Mouse (Mus musculus): ENCODE data around the gene Gm17651.
A peak's percentile ranks its signal among the peaks of the same experiment; 100 is the strongest.

Gm17651 gene

DNA sequence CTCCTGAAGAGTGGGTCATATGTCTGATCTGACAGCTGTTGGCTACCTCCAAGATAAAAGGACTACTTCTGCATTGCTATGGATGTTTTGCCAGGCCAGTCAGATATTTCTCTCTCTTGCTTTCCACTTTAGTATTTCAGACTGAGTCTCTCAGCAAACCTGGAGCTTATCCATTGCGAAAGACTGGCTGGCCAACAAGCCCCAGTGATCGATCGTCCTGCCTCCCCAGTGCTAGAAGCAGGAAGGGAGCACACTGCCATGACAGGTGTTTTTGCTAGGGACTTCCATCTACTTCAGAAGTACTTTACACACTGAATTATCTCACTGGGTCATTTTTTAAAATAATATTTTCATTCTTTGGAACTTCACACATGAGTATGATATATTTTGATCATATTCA lies 3.9 kb upstream of the Gm17651 start:
- no peak for DNase-seq

GRCm38 (mm10) chr3:97676126-97676525 lies 1.6 kb upstream of the Gm17651 start:
- DNase-seq, result no peak

DNA sequence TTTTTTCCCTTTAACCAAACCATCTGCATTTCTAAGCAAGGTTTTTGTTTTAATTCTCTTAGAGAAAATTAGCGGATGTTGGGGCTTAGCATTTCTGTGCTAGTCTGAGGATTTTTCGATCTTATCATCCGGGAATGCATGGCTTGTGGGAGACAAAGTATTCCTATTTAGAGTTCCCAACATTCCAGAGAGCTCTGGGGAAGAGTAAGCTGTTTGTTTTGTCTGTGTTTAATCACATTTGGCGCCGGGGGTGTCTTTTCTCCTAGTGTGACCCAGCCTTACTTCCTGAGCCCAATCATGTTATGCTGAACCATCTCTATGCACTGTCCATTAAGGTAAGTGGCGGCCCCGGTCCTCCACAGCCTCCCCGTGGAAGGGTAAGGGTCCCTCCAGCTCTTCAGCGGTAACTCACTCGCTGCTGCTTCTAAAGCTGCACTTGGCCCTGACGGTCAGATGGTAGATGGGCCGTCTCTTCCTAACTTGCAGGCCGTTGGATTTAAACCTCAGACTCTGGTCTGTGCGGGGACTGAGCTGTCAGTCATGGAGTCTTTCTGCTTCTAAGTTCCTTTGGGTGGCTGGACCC lies 7.3 kb downstream of the Gm17651 start:
- no peak for DNase-seq

- no peak for DNase-seq
Measured at GRCm38 (mm10) chr3:97666154-97666553, 8.3 kb downstream of the Gm17651 start.

DNA sequence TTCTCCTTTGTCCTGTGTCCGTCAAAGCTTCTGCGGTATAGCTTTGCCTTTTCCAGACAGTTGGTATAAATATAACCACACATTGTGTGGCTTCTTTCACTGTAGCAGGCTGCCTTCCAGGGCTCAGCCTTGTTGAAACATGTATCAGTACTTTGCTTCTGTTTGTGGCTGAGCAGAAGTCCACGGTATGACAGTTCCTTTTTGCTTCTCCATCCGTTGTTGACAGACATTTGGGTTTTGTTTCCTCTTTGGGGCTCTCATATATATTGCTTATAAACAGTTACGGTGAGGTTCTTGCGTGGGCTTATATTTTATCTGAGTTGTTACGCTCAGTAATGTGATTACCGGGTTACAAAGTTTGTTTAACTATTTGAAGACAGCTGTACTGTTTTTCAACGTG lies 9.0 kb downstream of the Gm17651 start:
- no peak for DNase-seq

DNA sequence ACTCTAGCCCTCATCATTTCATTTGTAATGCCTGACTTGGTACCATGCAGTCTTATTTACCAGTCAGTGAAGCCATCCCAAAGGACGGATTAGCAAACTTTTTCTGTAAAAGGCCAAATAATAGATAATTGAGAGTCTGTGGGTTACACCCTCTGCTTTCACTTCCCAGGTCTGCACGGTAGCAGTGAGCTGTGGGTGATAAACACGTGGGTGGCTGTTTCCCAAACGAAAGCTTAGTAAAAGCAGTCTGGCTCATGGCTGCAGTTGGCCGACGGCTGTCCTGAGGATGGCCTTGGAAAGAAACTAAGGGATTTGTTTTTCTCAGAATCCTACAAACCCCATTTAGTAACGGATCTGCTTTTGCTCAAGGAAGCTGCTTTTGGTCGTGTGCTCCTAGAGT lies 13.3 kb downstream of the Gm17651 start:
- DNase-seq, result no peak

DNA sequence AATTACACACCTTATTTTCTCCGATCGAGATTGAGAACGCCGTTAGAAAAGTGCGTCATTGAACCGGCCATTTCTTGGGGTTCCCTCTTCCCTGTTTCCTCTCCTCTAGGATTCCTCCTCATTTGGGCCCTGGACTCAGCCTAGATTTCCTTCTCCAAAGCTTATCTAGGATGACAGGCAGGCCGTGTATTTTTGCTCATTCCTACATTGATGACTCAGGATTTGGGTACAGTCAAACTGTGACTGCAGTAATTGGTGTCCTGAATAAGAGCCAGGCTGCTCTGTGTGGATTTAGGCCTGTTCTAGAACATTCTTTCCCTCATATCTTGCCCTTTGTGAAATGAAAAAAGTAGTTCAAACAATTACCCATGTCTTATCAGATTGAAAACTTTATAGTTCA lies 14.7 kb downstream of the Gm17651 start:
- no peak for DNase-seq

DNA sequence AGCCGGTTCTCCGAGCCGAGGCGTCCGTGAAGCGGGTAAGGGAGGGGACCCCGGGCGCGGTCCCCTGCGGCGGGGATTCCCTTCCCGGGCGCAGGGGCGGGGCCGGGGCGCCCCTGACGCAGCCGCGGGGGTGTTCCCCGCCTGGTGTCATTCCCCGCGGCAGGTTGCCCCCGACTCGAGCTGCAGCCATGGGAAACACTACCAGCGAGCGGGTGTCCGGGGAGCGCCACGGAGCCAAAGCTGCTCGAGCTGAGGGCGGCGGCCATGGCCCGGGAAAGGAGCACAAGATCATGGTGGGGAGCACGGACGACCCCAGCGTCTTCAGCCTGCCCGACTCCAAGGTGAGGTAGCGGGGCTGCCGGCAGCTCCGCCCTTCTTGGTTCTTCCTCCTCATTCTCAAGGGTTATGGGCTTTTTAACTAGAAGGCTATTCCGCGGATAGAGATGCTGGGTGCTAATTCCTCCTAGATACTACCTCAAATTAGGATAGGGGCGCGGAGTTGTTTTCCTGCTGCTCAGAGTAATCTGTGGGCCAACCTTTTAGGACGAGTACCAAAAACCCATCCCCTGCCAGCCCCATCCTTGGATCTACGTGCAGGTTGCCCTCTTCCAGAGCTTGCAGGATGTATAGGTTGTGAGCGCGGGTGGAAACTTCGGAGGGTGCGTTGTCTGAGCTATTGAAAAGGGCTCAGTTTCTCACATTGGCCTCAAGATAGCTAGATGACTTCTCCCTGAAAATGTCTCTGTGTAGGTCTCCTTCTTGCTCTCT lies 15.9 kb downstream of the Gm17651 start:
- DNase-seq, result peak; percentile 12

GRCm38 (mm10) chr3:97657655-97658411 lies 16.7 kb downstream of the Gm17651 start, which contains the start of gene Prkab2:
Gene Prkab2, plus strand, starts transcription at chr3:97658193.
- DNase-seq, result peak; percentile 99

- peak; percentile 38 for DNase-seq
Measured at GRCm38 (mm10) chr3:97654901-97655300, 19.6 kb downstream of the Gm17651 start.

- no peak for DNase-seq
Measured at GRCm38 (mm10) chr3:97653781-97654180, 20.7 kb downstream of the Gm17651 start.

DNA sequence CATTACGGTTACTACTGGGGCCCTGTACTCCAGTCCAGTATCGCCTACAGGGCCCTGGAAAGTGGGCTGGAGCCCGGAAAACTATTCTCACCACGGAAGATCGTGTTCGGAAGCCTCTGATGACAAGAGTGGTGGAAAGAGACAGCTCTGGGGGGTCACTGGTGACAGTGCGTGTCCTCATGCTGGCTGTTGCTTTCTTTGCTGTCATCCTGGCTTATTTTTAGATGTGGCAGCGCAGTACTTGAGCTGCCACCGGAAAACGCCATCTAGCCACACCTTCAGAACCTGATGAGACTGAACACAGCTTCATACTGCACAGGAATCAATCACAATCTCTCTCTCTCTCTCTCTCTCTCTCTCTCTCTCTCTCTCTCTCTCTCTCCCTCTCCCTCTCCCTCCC lies 22.9 kb downstream of the Gm17651 start:
- no peak for DNase-seq

GRCm38 (mm10) chr3:97649469-97649868 lies 25.0 kb downstream of the Gm17651 start:
- no peak for DNase-seq

DNA sequence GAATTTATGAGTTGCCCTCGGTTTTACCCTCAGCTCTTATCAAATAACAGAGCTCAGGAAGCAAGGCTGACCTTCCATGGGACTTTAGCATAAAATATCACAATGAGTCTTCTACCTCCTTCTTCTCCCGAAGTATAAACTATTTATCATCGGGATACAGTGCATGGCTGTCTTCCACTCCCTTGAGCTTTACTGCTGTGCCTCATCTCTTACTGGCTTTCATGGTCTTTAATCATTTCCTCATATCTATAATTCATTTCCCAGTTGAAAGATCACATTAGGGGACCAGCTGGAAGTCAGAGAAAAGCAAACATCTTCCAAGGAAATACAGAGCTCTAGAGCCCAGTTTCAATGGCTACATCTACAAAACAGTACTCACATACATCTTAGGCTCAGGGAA lies 25.5 kb downstream of the Gm17651 start:
- no peak for DNase-seq

GRCm38 (mm10) chr3:97648518-97648917 lies 26.0 kb downstream of the Gm17651 start:
- no peak for DNase-seq

GRCm38 (mm10) chr3:97642001-97642400 lies 32.5 kb downstream of the Gm17651 start:
- no peak for DNase-seq

GRCm38 (mm10) chr3:97641396-97641795 lies 33.1 kb downstream of the Gm17651 start:
- DNase-seq, result no peak

DNA sequence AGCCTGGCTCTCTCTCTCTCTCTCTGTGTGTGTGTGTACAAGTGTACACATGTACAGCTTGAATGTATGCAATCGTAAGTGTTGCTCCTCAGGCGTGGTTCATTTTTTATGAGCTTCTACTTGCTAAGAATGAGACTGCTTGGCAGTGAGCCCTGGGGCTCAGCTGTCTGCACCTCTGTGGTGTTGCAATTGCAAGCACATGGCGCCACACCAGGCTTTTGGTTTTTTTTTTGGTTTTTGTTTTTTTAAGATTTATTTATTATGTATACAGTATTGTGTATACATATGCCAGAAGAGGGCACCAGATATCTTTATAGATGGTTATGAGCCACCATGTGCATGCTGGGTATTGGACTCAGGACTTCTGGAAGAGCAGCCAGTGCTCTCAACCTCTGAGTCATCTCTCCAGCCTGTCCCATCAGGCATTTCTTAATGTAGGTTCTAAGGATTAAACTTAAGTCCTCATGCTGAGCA lies 40.2 kb downstream of the Gm17651 start:
- DNase-seq, result peak; percentile 50

DNA sequence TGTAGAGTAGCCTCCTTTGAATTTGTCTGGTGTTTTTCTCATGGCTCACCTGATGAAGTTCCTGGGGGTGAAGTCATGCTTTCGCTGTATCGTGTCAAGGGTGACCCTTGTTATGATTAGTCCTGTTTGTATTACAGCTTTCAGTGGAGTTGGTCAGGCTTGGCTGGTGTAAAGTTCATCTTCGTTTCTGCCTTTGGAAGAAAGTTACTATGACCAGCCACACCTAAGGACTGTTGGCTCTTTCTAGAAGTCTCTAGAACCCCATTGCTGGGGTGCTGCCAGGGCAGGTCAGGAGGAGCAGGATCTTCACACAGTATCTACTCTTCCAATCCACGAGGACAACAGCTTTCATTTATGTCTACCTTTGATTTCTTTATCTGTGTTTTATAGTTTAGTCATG lies 41.0 kb downstream of the Gm17651 start:
- no peak for DNase-seq

DNA sequence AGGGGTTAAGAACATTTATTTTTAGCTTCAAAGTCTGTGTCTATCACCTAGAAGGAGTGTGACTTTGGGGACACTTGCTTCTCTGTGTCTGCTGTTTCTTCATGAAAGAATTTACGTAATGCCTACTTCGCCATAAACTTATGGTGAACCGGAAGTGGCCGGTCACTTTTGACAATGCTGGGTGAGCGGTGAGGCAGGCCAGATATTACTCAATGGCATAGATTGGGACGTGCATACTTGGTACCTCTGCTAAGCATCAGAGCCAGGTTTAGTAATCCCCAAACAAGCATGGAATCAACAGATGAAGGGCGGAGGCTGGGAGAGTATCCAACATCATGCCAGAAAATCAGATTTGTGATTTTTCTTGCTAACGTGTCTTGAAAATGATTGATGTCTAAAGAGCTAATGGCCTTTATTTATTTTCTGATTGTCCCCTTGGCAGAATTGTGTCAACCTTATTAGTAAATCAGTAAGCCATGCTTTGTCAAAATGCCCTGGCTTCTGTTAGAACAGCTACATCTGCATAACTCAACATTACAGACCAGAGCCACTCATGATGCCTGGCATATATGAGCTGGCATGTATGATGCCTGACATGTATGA lies 43.1 kb downstream of the Gm17651 start:
- no peak for DNase-seq

GRCm38 (mm10) chr3:97630746-97631145 lies 43.7 kb downstream of the Gm17651 start:
- no peak for DNase-seq

- DNase-seq, result no peak
Measured at GRCm38 (mm10) chr3:97629941-97630340, 44.6 kb downstream of the Gm17651 start.

DNA sequence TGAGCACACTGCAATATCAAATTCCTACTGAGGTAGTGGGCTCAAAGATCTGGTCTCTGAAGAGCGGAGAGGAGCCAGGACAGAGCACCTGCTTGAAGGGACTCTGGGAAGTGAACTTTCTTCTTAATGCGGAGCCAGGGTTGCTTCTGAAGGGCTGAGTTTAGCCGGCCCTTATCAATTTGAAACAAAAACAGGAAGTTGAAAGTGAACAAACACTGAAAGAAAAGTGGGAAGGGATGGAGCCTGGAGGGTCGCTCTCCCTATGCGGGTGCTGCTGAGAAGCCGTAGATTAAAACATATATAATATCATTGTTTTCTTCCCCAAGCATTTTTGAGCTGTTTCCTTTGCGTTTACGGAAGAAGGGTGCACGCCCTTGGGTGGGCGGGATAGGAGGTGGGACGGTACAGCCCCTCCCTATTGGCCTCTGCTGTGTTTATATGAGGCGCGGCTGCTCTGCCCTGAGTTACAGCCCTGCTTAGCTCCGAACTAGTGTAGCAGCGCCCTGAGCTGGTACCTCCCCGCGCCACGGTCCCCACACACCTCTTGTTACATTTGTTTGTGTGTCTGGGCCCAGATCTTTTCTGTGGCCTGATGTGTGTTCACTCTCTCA lies 46.0 kb downstream of the Gm17651 start, which contains the start of gene Fmo5:
Gene Fmo5 (plus strand): TSS at position 414 of the 611 bp plus-strand sequence.
- DNase-seq, result peak; percentile 87

Data from lung, postnatal 10 days (tissue).